Mouse (Mus musculus) intestine, embryonic 16.5 days (tissue): Measurements from ENCODE around the gene Pald1. TPM values are rescaled to one million over a fixed set of nuclear protein-coding genes. Genes with fewer than 3 reads are reported as not detected.
A peak's percentile ranks its signal among the peaks of the same experiment; 100 is the strongest.

Experiments
- ATAC-seq: fragments of 200-750 bp; cut with Nextera tagmentation; 2 replicates; pipeline ENCODE4 v1.8.0; 2017; ENCODE audit warnings: moderate TSS enrichment, moderate library complexity
- H3K27ac ChIP-seq: fragments of 300-500 bp; sonication (generic); 2 replicates; pipeline ENCODE4 v1.5.1; 2014; ENCODE audit warnings: mild to moderate bottlenecking, low read length
- H3K27me3 ChIP-seq: fragments of 300-500 bp; sonication (generic); replicated peaks from 2 replicates; pipeline ENCODE4 v1.6.1; 2014; ENCODE audit warnings: low read length, control low read depth, mixed read lengths; ENCODE audit not compliant: control insufficient read depth, insufficient read depth
- H3K36me3 ChIP-seq: fragments of 300-500 bp; sonication (generic); 2 replicates; pipeline ENCODE4 v1.6.1; 2014; ENCODE audit warnings: low read length, control low read depth; ENCODE audit not compliant: control insufficient read depth, insufficient read depth
- H3K4me1 ChIP-seq: fragments of 300-500 bp; sonication (generic); 2 replicates; pipeline ENCODE4 v1.6.1; 2014; ENCODE audit warnings: low read length, control low read depth, mixed read lengths; ENCODE audit not compliant: control insufficient read depth, insufficient read depth
- H3K4me2 ChIP-seq: fragments of 300-500 bp; sonication (generic); 2 replicates; pipeline ENCODE4 v1.6.1; 2014; ENCODE audit warnings: low read depth, low read length, control low read depth
- H3K4me3 ChIP-seq: fragments of 300-500 bp; sonication (generic); 2 replicates; pipeline ENCODE4 v1.5.1; 2014; ENCODE audit warnings: mild to moderate bottlenecking, low read length
- H3K9ac ChIP-seq: fragments of 300-500 bp; sonication (generic); 2 replicates; pipeline ENCODE4 v1.6.1; 2014; ENCODE audit warnings: low read depth, low read length
- H3K9me3 ChIP-seq: fragments of 300-500 bp; sonication (generic); 2 replicates; pipeline ENCODE4 v1.6.1; 2016; ENCODE audit warnings: low read length, control low read depth; ENCODE audit not compliant: control insufficient read depth
- WGBS: fragments of 180-500 bp; shearing (Covaris S2); extraction: QIAGEN DNeasy Blood & Tissue Kit; methylation state at CpG from one replicate; pipeline ENCODE4 v1.1.7; 2014; 5-methylcytosine and 5-hydroxymethylcytosine counted together
- polyA plus RNA-seq: library from polyadenylated mRNA; unstranded; fragments of >200 nt; fragmentation: Nextera tagmentation; extraction: Ambion mirVana; gene quantifications from 2 replicates; pipeline ENCODE4 v1.2.1, GENCODE M21; 2015

Pald1 gene
- polyA plus RNA-seq, 1 experiment from 2014 or later, result 13.2 TPM

DNA sequence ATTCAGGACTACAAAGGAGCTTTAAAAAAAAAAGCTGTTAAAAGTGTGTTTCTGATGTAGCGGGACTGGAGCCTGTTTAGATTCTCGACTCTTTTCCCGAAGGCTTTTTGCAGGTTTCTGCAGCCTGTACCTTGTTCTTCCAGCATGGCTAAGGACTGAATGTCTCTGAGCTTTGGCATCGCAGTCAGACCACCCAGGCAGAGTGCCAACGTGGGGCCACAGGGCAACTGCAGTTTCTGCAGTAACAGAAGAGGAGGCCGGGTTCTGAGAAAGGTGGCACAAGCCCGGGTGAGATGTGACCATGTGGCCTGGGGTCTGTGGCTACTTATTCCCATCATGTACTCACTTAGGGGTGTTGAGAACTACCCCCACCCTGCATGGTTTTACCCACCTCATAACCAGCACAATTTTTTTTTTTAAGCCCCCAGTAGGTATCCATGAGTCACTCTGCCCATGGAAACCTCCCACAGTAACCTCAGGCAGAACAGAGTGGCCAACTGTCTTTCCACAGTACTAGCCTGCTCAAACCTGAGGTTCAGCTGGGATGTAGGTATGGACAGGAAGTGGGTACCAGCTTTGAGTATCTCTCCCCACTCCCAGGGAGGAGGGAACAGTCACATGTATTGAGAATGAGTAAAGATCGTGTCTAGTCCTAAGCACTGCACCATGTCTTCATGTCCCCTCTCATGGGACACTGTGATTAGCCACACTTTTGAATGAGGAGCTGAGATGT is 86.5 kb downstream of the Pald1 start:
- Histone ChIP-seq H3K4me1 (no peaks in the 10 kb centered on the region), H3K4me3 (no peak overlapping the region), H3K9ac (no peak overlapping the region), H3K27ac (no peak overlapping the region), H3K4me2 (no peak overlapping the region), H3K27me3 (no peaks in the 10 kb centered on the region), H3K36me3 (no peaks in the 10 kb centered on the region), H3K9me3 (no peaks in the 10 kb centered on the region)
- no peak for ATAC-seq
- WGBS, result 76% methylated on average over 8 of the region's 8 CpGs

- no peaks in the 10 kb centered on the region for H3K27me3 ChIP-seq
- H3K4me2 ChIP-seq, result no peak overlapping the region
- ATAC-seq, result no peak
- 73% methylated on average over 8 of the region's 8 CpGs for WGBS
- no peak overlapping the region for H3K9ac ChIP-seq
- no peak overlapping the region for H3K27ac ChIP-seq
- no peaks in the 10 kb centered on the region for H3K4me1 ChIP-seq
- H3K9me3 ChIP-seq, result no peaks in the 10 kb centered on the region
- no peaks in the 10 kb centered on the region for H3K36me3 ChIP-seq
- no peak overlapping the region for H3K4me3 ChIP-seq
These were observed 89.1 kb downstream of the Pald1 start for GRCm38 (mm10) chr10:61294242-61294641.

DNA sequence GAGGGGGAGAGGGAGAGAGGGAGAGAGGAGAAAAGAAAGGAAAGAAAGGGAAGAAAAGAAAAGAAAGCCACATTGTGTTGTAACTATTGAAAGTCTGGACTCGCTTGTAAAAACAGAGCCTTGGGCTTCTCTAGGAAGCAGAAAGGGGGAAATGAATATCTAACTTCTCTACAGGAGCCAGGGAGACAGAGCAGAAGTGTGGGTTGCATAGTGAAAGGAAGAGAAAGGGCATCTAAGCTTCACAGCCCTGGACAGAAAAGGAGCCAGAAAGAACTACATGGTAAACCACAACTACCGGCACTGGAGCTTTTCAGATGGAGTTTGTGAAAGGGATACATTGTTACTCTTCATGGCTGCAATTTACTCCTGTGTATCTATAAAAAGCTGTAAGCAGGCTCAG is 92.9 kb downstream of the Pald1 start:
- WGBS, result 71% methylated on average over 2 of the region's 2 CpGs
- H3K9ac ChIP-seq, result no peak overlapping the region
- H3K27ac ChIP-seq, result no peak overlapping the region
- no peaks in the 10 kb centered on the region for H3K27me3 ChIP-seq
- H3K4me2 ChIP-seq, result no peak overlapping the region
- H3K9me3 ChIP-seq, result no peaks in the 10 kb centered on the region
- H3K4me1 ChIP-seq, result no peaks in the 10 kb centered on the region
- H3K4me3 ChIP-seq, result no peak overlapping the region
- H3K36me3 ChIP-seq, result no peaks in the 10 kb centered on the region
- ATAC-seq, result no peak

DNA sequence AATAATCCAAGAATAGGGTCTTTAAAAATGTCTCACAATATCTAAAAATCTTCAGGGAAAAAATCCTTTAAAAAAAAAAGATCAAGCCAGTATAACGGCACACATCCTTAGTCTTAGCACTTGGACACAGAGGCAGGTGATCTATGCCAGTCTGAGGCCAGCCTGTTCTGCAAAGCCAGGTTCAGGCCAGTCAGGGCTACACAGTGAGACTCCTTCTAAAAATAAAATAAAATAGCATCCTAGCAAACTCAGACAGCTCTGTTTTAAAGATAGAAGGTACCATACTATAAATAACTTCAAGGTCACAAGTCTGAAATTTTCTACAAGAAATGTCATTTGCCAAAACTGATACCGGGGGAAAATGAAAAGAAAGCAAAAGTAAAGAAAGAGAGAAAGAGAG is 93.3 kb downstream of the Pald1 start:
- Histone ChIP-seq H3K9ac (no peak overlapping the region), H3K4me1 (0 out of 2 replicates have a peak, but pooled peaks cover 2% of the 10 kb centered on the region), H3K9me3 (no peaks in the 10 kb centered on the region), H3K4me2 (no peak overlapping the region), H3K27ac (no peak overlapping the region), H3K4me3 (no peak overlapping the region), H3K27me3 (no peaks in the 10 kb centered on the region), H3K36me3 (no peaks in the 10 kb centered on the region)
- WGBS, result 75% methylated on average over 2 of the region's 2 CpGs
- ATAC-seq, result no peak

DNA sequence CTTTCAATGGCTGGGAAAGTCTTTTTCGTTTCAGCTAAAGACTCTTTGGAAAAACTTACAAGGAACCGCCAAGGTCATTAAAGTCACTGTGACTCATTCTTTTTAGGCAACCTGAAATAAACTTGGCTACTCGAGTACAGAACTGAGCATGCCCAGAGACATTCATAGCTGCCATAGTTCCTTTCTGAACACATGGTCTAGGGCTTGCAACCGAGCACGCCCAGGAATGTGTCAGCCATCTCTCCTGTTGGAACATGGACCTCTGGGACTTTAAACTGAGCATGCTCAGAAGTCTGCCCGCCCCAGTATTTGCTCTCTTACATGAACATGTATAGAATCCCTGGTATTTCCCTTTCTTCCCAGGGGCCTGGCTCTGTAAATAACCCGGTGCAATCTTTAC is 97.1 kb downstream of the Pald1 start:
- 55% methylated on average over 7 of the region's 7 CpGs for whole genome bisulfite sequencing
- no peak for ATAC-seq
- Histone ChIP-seq H3K36me3 (no peaks in the 10 kb centered on the region), H3K4me1 (0 out of 2 replicates have a peak, but pooled peaks cover 4% of the 10 kb centered on the region), H3K9me3 (no peaks in the 10 kb centered on the region), H3K27me3 (no peaks in the 10 kb centered on the region), H3K4me2 (no peak overlapping the region), H3K27ac (no peak overlapping the region), H3K9ac (no peak overlapping the region), H3K4me3 (no peak overlapping the region)

GRCm38 (mm10) chr10:61285271-61285670 is 98.1 kb downstream of the Pald1 start:
- Histone ChIP-seq H3K27me3 (no peaks in the 10 kb centered on the region), H3K9me3 (no peaks in the 10 kb centered on the region), H3K4me2 (no peak overlapping the region), H3K9ac (no peak overlapping the region), H3K4me3 (no peak overlapping the region), H3K36me3 (no peaks in the 10 kb centered on the region), H3K27ac (0 out of 2 replicates have a peak overlapping the region, but pooled peaks have one; percentile 14), H3K4me1 (0 out of 2 replicates have a peak, but pooled peaks cover 4% of the 10 kb centered on the region)
- ATAC-seq, result peak; percentile 59
- WGBS, result 61% methylated on average over 11 of the region's 11 CpGs

DNA sequence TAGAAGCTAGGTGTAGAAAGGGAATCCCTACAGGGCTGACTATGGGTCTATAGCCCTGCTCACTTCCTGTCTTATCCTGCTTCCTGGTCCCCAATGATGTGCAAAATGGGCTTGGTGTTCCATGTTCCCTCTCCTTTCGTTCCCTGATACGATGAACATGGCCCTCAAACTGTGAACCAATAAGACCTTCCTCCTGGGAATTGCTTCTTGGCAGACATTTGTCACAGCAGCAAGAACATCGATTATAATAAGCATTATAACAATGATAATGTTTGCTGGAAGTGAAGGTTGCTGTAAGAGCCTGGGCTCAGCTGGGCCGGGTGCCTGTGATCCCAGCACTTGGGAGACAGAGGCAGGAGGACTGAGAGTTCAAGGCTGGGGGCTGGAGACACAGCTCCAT is 99.0 kb downstream of the Pald1 start:
- Histone ChIP-seq H3K4me1 (0 out of 2 replicates have a peak, but pooled peaks cover 4% of the 10 kb centered on the region), H3K27me3 (no peaks in the 10 kb centered on the region), H3K36me3 (no peaks in the 10 kb centered on the region), H3K27ac (no peak overlapping the region), H3K9me3 (no peaks in the 10 kb centered on the region), H3K4me3 (no peak overlapping the region), H3K9ac (no peak overlapping the region), H3K4me2 (no peak overlapping the region)
- 90% methylated on average over 4 of the region's 4 CpGs for WGBS
- no peak for ATAC-seq

DNA sequence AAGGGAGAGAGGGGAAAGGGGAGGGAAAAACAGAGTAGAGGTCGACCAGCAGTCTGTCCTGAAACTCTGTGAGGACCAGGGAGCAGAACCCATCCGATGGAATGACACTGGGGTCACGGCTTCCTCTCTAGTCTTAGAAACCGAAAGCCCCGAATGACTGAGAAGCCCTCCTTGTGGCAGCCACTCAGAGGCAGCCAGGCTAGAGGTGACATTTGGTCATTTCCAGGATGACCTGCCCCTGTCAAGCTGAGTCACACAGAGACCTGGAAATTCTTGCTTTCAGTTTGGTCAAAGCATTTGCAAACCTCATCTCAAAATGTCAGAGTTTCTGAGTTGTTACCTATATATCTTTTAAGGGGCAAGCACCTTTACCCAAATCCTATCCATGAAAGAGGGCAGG is 102.2 kb downstream of the Pald1 start:
- Histone ChIP-seq H3K4me2 (no peak overlapping the region), H3K4me1 (0 out of 2 replicates have a peak, but pooled peaks cover 7% of the 10 kb centered on the region), H3K9ac (no peak overlapping the region), H3K9me3 (no peaks in the 10 kb centered on the region), H3K36me3 (no peaks in the 10 kb centered on the region), H3K27ac (no peak overlapping the region), H3K4me3 (no peak overlapping the region), H3K27me3 (no peaks in the 10 kb centered on the region)
- no peak for ATAC-seq
- WGBS, result 74% methylated on average over 5 of the region's 5 CpGs

GRCm38 (mm10) chr10:61277918-61278674 is 105.2 kb downstream of the Pald1 start:
- peak overlapping the region; percentile 47; the same call in 1 of the 2 replicates for H3K27ac ChIP-seq
- WGBS, result 52% methylated on average over 14 of the region's 14 CpGs

More at GRCm38 (mm10) chr10:61277918-61278674, 105.2 kb downstream of the Pald1 start:
- H3K27me3 ChIP-seq, result no peaks in the 10 kb centered on the region
- ATAC-seq, result no peak
- H3K4me1 ChIP-seq, result 0 out of 2 replicates have a peak, but pooled peaks cover 3% of the 10 kb centered on the region
- no peaks in the 10 kb centered on the region for H3K9me3 ChIP-seq
- H3K4me2 ChIP-seq, result no peak overlapping the region
- no peak overlapping the region for H3K4me3 ChIP-seq
- no peak overlapping the region for H3K9ac ChIP-seq
- H3K36me3 ChIP-seq, result no peaks in the 10 kb centered on the region
